Mouse (Mus musculus): ENCODE measurements around the gene Marveld2.

The Marveld2 gene

DNA sequence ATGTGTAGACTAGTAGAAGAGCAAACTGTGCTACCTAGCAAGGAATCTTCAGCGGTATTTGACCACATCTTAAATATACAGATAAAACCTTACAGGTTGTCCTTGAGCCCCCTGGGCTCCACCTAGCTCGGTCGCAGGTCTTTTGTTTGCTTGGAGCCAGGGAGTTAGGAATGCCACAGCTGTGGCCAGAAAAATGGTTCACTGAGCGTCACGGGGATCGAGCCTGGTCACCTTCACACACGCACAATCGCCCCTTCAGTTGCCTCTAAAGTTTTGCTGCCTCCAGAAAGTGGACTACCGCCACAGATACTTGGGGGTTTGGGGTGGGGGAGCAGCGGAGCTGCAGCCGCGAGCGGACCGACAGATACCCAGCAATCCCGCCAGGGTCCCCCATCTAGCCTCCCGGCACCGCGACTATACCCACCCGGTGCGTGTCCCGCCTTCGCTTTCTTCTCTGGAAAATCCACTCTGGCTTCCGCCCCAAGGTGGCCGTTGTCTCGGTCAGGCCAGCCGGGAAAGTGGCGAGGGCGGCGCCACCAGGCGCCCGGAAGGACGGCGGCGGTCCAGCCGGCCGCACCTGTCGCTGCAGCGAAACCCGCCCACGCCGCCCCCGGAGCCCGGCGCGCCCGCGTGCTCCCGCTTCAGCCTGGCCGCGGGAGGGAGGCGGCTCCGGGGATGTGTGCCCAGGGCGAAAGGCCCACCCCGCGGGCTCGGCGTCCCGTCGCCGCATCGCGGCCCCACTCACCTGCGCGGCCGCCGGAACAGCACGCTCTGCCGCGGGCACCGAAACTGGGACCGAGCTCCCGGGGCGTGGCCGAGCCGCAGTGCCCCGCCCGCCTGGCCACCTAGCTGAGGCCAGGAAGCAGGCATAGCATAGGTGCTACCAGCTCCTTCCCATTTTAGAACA is at the start of gene Marveld2:
Gene Marveld2, minus strand, starts transcription at position 791 of the 907 bp plus-strand sequence.
- peak in 1 of 2 experiments; percentile 12 for DNase-seq (ENCODE audit: low spot score in 2 of 2)

DNA sequence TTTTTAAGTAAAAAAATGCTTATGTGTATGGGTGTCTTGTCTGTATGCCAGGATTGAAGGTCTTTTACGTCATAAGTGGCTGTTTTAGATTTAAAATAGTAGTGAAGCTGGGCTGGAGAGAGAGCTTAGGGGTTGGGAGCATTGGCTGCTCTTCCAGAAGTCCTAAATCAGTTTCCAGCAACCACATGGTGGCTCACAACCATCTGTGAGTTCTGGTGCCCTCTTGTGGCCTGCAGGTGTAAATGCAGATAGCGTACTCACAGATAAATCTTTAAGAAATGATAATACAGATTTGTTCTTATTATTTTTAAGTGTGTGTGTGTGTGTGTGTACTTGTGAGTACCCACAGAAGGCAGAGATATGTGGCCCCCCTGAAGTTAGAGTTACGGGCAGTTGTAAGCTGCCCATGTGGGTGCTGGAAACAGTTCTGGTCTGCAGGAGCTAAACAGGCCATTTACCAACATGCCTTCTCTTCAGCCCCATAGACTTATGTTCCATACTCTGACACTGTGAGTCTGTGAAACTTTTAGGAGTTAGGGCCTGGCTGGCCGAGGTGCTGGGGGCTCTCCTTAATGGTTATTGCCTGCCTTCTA is 43.2 kb upstream of the Marveld2 start:
- DNase-seq (ENCODE audit: low spot score in 2 of 2): peak in 1 of 2 experiments; percentile 33

DNA sequence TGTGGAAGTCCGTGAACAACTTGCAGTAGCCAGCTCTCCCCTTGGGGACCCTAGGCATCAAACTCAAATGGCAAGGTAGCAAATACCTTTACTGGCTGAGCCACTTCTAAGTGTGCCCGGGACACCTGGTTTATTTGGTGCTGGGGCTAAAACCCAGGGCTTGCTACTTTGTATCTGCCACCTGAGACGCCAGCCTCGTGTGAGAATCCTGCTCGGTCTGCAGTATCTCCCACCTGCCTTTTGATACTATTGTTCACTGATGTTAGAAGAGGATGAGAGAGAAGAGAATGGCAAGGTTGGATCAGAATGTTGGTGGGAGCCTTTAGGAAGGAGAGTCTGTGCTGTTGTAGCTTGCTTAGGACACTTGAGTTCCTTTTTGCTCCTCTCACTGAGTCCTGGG is 41.3 kb upstream of the Marveld2 start:
- DNase-seq (ENCODE audit: low spot score in 2 of 2): no peak

DNA sequence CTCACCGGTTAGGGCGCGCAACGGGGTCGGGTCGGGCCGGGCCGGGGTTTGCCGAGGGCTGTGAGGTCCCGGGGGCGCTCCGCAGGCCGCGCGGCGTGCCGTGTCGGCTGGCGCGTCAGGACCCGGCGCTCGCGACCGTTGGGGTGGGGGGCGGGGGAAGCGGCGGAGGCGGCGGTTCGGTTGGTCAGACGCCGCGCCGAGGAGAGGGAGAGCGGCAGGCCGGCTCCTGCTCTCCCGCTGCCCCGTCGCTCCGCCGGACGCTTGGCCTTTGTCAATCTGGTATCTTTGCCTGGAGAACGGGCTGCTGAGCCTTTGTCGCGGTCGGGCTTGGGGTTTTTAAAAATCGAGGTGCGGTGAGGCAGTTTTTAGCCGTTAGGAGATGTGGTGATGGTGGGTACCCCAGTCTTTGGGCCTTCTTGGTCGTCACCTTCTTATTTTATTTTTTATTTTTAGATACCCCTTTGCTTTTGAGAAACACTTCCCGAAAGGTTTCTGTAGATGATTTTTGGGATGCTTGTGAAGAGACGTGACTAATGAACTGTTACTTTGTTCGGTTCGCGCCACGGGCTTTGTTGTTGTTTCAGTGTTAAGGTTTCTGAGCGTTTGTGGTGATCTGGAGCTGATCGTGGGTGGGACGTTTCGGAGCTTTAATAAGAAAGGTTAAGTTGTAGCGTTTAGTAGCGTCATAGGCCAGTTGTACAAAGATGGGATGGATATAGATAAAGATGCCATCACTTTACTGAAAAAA is 34.8 kb upstream of the Marveld2 start, which contains the start of gene Taf9:
Gene Taf9, plus strand, starts transcription at position 141 of the 748 bp plus-strand sequence.
- DNase-seq (ENCODE audit: low spot score in 2 of 2): no peak

DNA sequence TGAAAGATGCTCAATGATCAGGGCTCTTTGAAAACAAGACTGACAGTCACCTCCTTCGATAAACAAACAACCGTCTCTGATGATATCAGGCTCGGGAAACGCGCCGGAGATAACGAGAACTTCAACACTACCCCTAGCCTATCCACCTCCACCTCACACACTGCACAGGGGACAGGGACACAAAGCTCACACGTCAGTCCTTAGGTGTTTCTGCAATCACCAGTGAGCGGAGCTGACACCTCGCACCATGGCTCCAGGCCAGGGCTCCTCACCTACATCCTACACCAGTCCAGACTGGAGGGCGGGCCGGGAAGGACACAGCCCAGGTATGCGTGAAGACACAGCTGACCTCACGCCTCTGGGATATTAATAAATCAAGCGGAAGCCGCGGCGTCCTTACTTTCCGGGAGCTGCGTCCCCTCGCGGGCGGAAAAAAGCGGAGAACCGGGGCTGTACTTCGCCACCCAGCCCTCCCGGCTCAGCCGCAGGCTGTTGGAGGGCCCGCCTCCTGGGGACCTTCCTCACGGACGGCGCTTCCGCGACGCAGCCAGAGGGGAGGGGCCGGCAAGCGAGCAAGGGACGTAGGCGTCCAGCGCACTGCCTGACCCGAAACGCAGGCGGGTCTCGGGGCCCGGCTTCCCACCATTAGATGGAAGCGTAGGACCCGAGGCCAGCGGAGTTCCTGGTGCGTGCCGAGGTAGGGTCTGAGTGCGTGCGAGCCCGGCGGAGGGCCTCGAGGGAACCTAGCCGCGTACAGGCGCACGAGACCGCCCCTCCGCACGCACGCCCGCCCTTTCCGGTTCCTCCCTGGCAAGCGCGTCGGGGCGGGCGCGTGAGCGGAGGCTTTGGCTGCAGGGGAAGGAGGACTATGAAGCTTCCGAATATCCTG is 34.0 kb upstream of the Marveld2 start, which contains the start of the genes Ak6 and Rad17:
Gene Ak6, plus strand, starts transcription at position 430 of the 889 bp plus-strand sequence.
Gene Rad17, minus strand, starts transcription at position 502 of the 889 bp plus-strand sequence.
- peak; percentile 82 to 92 for DNase-seq (ENCODE audit: low spot score in 2 of 2)

DNA sequence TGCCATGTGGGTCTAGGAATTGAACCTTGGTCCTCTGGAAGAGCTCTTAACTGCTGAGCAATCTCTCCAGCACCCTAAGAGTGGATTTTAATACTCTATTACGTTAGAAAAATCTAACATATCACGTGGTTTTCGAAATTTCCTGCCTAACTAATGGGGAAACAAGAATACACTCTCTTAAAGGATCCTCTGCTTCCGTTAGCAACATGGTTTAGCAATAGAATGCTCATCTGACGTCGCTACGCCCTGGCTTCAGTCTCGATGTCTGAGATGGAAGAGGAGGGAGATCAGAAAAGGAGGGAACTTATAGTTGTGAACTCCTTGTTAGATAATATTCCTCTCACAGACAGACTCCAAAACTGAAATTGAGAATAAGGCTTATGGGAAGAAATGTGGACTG is 31.5 kb upstream of the Marveld2 start:
- DNase-seq (ENCODE audit: low spot score in 2 of 2): no peak

DNA sequence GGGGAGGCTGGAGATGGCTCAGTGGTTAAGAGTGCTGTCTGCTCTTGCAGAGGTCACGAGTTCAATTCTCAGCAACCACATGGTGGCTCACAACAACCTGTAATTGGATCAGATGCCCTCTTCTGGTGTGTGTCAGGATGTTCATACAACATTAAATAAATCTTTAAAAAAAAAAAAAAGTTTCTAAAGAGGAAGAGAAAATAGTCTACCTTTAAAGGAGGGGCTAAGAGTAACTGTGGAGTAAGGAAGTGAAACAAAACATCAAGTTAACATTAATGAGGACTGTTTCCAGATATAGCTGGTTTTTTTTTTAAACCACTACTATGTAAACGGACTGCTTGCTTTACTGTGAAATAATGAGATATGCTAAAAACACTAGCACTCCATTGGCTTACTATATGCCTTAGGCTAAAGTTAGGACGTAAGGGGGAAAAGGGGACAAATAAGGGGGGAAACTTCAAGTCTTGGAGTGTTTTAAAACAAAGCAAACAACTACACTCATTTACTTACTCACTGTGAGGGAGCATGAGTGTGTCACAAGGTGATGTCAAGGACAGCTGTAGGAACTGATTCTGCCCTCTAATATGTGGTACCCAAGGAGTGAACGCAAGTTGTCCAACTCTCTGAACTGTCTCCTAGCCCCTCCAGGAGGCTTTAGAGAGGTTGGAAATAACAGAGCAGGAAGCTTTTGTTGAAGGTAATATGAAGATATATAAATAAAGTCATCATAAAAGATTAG is 25.9 kb upstream of the Marveld2 start:
- no peak for DNase-seq (ENCODE audit: low spot score in 2 of 2)

DNA sequence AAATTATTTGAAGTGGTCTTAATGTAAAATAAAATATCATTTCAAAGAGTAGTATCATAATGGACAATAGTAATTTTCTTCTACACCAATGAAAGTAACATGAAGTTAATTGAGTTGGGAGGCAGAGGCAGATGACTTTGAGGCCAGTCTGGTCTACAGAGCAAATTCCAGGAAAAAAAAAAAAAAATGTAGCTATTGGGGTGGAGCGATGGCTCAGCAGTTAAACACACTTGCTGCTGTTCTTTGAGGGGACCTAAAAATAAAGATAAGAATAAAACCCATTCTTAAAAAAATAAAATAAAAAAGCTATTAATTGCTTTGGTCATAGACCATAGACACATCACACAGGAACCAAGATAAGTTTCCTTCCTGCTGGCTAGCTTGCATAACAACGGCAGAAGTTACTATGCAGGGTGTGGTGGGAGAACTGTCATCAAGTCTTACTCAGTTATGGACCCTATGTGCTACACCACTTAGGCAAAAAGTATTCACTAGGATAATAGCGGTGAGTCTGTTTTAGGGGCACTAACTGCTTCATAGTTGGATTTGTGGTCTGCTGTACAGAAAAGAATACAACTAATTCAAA is 17.4 kb upstream of the Marveld2 start:
- DNase-seq (ENCODE audit: low spot score in 2 of 2): no peak

DNA sequence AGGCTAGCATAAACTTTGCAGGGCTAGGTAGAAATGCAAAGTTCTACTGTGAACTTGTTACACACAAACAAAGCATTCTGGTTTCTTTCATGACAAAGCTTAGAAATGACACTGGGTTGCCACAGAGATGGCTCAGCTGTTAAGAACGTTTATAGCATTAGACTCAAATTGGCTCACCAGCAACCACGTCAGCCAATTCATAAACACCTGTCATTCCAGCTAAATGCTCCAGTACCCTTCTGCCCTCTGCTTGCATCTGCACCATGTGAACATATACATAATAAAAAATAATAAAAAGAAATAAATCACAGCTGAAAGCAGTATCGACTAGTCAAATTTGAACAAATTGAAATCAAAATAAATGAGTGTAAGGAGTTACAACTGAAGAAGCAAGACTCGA is 5.5 kb upstream of the Marveld2 start:
- DNase-seq (ENCODE audit: low spot score in 2 of 2): no peak

DNA sequence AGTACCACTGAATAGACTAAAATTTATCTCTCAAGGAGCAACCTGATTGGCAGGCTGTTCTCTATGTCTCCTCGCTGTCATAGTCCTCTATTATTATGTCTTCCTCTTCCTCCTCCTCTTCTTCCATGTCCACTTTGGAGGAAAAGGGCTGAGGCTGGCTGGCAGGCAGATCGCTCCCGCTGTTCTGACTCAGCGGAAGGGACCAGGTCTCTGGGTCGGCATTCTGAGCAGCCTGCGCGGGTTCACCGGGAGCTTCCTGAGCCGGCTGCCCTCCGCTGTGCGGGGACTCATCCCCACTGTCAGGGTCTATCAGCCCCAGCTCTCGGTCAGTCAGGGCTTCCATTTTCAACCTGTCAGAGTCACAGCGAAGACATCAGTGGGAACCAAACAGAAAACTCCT is 812 bp upstream of the Marveld2 start:
- no peak for DNase-seq (ENCODE audit: low spot score in 2 of 2)

DNA sequence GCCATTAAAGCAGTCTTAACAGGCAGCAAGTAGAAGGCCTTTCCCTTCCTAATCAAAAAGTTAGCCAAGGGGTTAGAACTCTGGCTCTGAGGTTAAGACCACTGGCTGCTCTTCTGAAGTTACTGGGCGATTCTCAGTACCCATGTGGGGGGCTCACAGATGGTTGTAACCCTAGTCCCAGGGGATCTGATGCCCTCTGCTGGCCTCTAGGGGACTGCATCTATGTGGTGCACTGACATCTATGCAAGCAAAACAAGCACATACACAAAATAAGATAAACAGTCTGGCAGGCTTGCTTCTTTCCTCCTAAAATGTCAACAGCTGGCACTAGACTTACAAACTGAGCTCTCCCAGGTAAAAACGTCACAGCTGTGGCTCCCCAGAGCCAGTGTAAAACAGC is 3.9 kb downstream of the Marveld2 start:
- no peak for DNase-seq (ENCODE audit: low spot score in 2 of 2)

DNA sequence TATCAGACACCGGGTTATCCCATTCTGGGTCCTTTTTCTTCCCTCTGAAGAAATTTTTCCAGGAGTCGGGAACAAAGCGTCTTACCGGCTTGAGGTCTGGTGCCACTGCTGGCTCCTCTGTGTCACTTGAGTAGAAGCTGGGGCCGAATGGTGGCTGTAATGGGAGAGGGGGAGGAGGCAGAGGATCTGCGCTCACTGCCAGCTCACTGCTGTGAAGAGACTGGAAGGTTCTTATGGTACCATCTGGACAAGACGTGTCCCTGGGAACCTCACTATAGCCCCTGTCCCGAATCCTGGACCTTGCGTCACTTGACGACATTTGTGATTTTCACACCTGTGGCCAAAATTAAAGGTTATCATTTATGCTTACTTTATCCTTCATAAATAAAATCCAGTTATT is 4.5 kb downstream of the Marveld2 start:
- DNase-seq (ENCODE audit: low spot score in 2 of 2): no peak

DNA sequence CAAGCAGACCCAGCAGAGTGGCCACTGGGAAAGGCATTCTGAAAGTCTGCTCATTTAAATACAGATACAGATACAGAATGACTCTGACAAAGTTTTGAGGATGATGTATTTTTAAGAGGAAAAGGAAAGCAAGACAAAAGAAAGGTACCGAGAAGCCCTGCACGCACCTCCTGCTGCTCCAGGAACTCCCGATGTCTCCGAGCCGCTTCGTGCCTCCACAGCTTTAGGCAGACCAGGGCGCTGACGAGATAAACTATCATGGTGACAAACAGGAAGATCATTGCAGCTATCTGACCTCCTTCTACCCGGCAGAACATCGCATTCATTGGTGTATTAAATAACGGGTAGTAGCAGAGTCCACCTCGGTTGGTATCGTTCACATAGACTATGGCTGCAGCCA is 5.5 kb downstream of the Marveld2 start:
- DNase-seq (ENCODE audit: low spot score in 2 of 2): no peak

DNA sequence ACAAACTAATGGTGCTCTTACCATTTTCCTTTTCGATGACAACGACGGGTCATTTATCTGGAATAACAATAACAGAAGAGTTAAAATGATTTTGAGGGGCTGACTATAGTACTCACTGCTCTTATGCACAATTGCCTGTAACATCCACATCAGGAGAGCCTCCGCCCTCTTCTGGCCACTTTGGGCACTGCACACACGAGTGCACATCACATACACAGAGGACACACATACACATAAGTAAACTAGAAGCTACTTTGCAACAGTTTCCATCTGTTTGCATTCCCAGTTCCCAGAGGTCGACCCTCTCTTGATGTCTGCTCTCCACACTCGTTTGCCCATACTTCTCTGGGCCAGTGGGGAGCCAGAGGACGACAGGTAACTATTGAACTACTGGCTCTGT is 9.0 kb downstream of the Marveld2 start:
- no peak for DNase-seq (ENCODE audit: low spot score in 2 of 2)

DNA sequence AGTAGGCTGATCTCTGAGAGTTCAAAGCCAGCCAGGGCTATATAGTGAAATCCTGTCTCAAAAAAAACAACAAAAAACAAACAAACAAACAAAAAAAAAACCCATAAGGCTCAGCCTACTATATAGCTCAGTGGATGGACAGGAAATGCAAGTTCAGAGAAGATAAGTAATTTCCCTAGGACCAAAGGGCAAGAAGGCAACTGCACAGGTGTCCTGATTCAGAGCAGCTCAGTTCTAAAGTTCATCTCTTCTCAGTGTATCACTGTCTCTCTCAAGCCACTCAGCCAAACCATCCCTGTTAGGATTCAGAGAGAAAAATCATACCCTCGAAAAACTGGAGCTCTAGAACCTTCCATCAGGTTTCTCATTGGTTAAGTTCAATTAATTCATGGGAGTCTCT is 10.9 kb downstream of the Marveld2 start:
- DNase-seq (ENCODE audit: low spot score in 2 of 2): no peak

DNA sequence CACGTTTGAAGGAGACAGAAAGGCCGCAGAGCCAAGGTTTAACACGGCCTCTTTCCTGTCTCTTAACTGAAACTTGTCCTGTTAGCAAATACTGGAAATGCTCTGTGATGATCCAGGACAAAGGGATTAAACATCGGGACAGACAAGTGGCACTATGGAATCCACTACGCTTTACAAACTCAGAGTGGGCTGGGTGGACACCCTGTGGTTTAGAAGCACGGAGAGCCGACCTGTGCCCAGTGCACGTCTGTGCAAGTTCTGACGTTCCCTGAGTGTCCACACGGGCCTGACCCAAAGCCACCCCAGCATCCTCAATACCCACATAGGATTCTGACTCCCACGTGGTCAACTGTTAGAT is 13.1 kb downstream of the Marveld2 start:
- no peak for DNase-seq (ENCODE audit: low spot score in 2 of 2)

DNA sequence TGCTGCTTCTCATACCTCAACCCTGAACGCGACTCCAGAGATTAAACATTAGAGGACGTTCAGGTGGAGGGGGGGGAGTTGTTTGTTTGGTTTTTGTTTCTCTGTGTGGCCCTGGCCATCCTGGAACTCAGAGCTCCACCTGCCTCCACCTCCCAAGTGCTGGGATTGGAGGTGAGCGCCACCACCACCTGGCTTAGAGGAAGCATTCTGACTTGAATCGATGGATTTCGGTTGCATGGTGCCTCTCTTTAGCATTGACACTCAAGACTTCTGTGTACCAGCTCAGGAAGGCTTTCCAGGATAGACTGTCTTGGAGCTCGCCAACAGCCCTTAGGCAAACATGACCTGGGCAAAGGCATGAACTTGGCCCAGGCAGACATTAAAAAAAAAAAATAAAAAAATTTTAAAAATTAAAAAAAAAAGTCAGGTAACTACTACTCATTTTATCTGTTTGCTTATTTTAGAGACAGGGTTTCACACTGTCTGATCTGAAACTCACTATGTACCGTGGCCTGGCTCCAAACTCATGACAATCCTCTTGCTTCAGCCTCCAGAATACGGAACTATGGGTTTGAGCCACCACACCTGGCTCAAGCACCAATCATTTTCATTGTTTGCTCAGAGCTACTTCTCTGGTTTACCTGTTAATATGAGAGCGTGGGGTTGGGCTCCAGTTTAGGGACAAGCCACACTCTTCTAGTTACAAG is 13.6 kb downstream of the Marveld2 start:
- no peak for DNase-seq (ENCODE audit: low spot score in 2 of 2)

DNA sequence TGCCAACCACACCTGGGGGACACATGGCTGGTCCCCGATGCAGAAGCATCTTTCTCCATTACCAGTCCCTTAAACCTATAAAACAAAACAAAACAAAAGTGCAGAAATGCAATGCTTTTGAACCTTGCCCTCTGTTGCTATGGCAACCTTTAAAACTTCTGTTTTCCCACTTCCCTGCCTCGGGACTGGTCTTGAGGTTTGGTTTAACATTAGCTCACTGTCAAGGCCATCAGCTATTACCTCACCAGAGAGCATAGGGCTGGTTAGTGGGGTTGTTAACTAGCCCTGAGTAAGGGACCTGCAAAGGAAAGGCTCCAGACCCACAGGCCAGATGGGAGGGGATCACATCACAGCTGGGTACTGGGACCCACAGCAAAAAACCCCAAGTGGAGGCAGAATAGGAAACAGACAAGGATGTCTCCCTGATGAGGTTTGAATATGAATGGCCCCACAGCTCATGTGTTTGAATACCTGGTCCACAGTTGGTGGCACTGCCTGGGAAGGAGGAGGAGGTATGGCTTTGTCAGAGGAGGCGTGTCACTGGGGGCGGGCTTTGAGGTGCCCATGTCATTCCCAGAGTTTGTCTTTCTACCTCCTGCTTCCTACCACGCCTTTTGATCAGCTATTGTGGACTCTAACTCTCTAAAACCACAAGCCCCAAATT is 14.4 kb downstream of the Marveld2 start:
- no peak for DNase-seq (ENCODE audit: low spot score in 2 of 2)

DNA sequence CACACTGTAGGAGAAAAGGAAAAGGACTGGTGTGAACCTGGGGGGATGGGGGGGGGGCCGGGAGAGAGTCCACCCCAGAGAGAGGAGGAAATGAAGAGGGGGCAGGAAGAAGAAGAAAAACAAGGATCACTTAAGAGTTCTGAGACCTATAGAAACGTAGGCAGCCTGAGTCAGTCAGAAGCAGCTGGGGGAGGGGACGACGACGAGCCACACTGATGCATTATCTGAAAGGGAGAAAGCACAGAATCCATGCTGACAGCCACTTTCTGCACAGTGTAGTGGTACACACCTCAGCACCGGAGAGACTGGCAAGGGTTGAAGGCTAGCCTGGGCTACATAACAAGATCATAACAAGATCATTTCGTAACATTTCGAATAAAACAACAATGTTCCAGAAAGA is 15.7 kb downstream of the Marveld2 start:
- DNase-seq (ENCODE audit: low spot score in 2 of 2): no peak
